Mouse (Mus musculus) bone marrow, adult 2 months (tissue): ENCODE data around the gene Gpsm3. TPM values are rescaled to one million over a fixed set of nuclear protein-coding genes. Genes with fewer than 3 reads are reported as not detected.

Experiments
- H3K27ac ChIP-seq: fragments of 200-500 bp; 2 replicates; pipeline ENCODE4 v1.5.1; 2012; ENCODE audit warnings: low read depth, mild to moderate bottlenecking, control low read depth, inconsistent platforms, low read length; ENCODE audit not compliant: control insufficient read depth, poor library complexity, insufficient read depth
- H3K4me1 ChIP-seq: fragments of 200-500 bp; 2 replicates; pipeline ENCODE4 v1.6.1; 2011; ENCODE audit warnings: low read length; ENCODE audit not compliant: control insufficient read depth, insufficient read depth
- H3K4me3 ChIP-seq: fragments of 200-500 bp; replicated peaks from 2 replicates; pipeline ENCODE3; 2011; ENCODE audit warnings: mild to moderate bottlenecking, low read depth, low read length, control low read depth; ENCODE audit not compliant: control insufficient read depth
- CTCF ChIP-seq: fragments of 200-500 bp; IDR thresholded peaks from 2 replicates; pipeline ENCODE4 v1.5.1; 2011; ENCODE audit warnings: low read length, control low read depth; ENCODE audit not compliant: control insufficient read depth, insufficient read depth
- POLR2A ChIP-seq: fragments of 200-500 bp; IDR thresholded peaks from 2 replicates; pipeline ENCODE4 v1.6.1; 2011; ENCODE audit warnings: low read depth, mild to moderate bottlenecking, control low read depth, low read length, borderline replicate concordance; ENCODE audit not compliant: control insufficient read depth
- WGBS: fragments of 180-500 bp; shearing (Covaris S2); methylation state at CpG from one replicate; pipeline ENCODE4 v1.1.7; 2018; 5-methylcytosine and 5-hydroxymethylcytosine counted together
- polyA plus RNA-seq: library from polyadenylated mRNA; stranded (reverse); fragments of >200 nt; gene quantifications from 2 replicates; pipeline ENCODE4 v1.2.4, GENCODE M21; 2011; ENCODE audit warnings: low replicate concordance; ENCODE audit not compliant: missing spikeins, insufficient read depth, insufficient read length

Gpsm3 gene
- polyA plus RNA-seq, 1 experiment, result 156 TPM

DNA sequence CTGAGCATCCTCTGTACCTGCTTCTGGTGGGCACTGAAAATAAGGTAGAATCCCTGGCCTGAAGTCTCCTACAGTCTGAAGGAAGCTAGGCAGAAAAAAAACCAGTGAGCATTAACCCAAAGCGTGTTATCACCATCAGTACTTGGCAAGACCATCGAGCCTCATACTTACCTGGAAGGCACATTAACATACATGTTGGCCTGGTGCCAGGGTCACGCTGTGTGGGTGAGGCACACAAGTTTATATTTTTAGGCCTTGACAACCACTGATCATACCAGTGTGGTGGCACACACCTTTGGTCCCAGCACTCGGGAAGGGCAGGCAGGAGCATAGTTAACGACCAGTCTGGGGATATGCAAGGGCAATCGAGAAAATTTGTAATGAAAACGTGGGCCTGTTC lies 18.4 kb downstream of the Gpsm3 start:
- TF ChIP-seq POLR2A (no peak), CTCF (no peak)
- no peak overlapping the region for H3K27ac ChIP-seq
- 64% methylated on average over 7 of the region's 7 CpGs for WGBS
- H3K4me3 ChIP-seq, result no peak overlapping the region
- H3K4me1 ChIP-seq, result peaks cover 8% of the 10 kb centered on the region; the same call in 1 of the 2 replicates

DNA sequence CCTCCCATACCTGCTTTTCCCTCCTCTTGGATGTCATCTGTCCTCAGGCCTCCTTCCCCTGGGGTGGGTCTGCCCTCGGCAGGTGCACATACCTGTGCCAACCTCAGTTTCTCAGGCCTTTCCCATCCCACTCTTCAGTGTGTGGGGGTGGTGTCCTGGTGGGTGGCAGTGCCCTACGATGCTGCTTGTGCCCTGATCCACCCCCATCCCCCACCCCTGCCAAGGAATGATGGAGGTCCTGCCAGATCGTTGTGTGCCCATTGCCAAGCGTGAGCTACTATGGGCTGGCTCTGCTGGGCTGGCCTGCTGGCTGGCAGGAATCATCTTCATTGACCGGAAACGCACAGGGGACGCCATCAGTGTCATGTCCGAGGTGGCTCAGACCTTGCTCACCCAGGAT lies 21.4 kb downstream of the Gpsm3 start:
- Histone ChIP-seq H3K4me1 (peaks cover 8% of the 10 kb centered on the region; the same call in 1 of the 2 replicates), H3K27ac (no peak overlapping the region), H3K4me3 (no peak overlapping the region)
- whole genome bisulfite sequencing, result 91% methylated on average over 8 of the region's 8 CpGs
- TF ChIP-seq POLR2A (0 out of 2 replicates have a peak, but pooled peaks have one; percentile 22), CTCF (no peak)

- TF ChIP-seq POLR2A, result no peak
- TF ChIP-seq CTCF, result no peak
- no peak overlapping the region for H3K27ac ChIP-seq
- WGBS, result 57% methylated on average over 11 of the region's 11 CpGs
- H3K4me1 ChIP-seq, result peaks cover 2% of the 10 kb centered on the region; the same call in 1 of the 2 replicates
- no peak overlapping the region for H3K4me3 ChIP-seq
These were observed 23.5 kb downstream of the Gpsm3 start for GRCm38 (mm10) chr17:34613054-34613645.

DNA sequence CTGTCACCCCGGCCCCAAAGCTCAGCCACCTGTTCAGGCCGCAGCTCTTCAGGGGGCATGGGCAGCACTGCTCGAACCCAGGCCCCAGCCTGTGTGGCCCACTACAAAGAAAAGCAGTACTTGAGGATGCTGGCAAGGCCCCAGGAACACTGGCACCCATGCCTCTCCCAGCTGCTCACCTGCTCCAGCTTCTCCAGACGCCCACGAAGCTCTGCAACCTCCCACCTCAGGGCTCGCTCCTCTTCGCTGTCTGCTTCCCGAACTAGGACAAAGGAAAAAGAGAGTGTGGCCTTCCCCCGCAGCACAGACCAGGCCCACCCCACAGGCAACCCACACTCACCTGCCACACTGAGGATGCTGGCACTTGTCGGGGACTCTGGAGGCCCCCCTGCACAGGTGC lies 24.2 kb downstream of the Gpsm3 start:
- Histone ChIP-seq H3K4me1 (peaks cover 2% of the 10 kb centered on the region; the same call in 1 of the 2 replicates), H3K27ac (no peak overlapping the region), H3K4me3 (no peak overlapping the region)
- WGBS, result 84% methylated on average over 10 of the region's 10 CpGs
- TF ChIP-seq POLR2A, result no peak
- TF ChIP-seq CTCF, result no peak

DNA sequence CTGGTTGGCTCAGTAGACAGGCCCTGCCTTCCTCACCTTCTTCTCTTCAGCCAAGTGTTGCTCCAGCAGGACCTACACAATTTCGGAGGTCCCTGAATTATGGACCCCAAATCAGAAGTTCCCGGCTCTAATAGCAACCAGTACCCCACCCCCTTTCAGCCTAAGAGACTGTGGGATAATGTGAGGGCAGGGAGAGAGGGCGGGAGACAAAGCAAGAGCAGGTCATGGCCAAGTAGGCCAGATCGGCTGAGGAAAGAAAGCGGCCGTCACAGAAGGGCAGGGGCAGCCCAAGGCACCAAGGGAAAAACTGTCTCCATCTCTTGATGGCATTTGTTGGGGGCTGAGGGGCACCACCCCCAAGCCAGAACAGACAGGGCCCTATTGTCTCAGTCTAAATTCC lies 26.3 kb downstream of the Gpsm3 start, which contains the start of gene Egfl8:
Gene Egfl8 (minus strand): TSS at position 101 of the 400 bp plus-strand sequence.
- TF ChIP-seq CTCF (no peak), POLR2A (no peak)

GRCm38 (mm10) chr17:34618999-34619398 lies 29.4 kb downstream of the Gpsm3 start:
- WGBS, result 9% methylated on average over 6 of the region's 6 CpGs
- TF ChIP-seq CTCF (peak; percentile 75), POLR2A (no peak)
- no peak overlapping the region for H3K4me3 ChIP-seq
- H3K4me1 ChIP-seq, result no peaks in the 10 kb centered on the region
- no peak overlapping the region for H3K27ac ChIP-seq

More for the DNA sequence above, 26.3 kb downstream of the Gpsm3 start, which contains the start of gene Egfl8:
- no peak within 1 kb of the TSS for H3K4me3 ChIP-seq
- WGBS, result 79% methylated on average over 6 of the region's 6 CpGs
- no peaks in the 10 kb centered on the region; the same call in 1 of the 2 replicates for H3K4me1 ChIP-seq
- no peak within 1 kb of the TSS for H3K27ac ChIP-seq

- no peak overlapping the region for H3K4me3 ChIP-seq
- H3K4me1 ChIP-seq, result no peaks in the 10 kb centered on the region
- TF ChIP-seq CTCF (no peak), POLR2A (no peak)
- no peak overlapping the region for H3K27ac ChIP-seq
- 89% methylated on average over 8 of the region's 8 CpGs for WGBS
These were observed 31.4 kb downstream of the Gpsm3 start for GRCm38 (mm10) chr17:34621006-34621405.

DNA sequence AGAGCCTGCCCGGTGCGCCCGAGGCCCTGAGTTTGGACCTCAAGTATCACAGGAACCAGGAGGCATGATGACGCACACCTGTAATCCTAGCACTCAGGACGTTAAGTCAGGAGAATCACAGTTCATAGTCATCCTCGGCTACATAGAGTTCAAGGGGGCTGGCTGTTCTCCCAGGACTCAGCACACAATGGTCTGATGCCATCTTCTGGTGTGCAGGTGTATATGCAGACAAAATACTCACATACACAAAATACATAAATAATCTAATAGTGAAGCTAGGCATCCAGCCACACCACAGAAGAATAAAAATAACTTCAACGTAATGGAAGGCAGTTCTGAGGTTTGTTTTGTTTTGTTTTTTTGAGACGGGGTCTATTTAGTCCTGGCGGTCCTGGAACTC lies 33.6 kb downstream of the Gpsm3 start:
- Histone ChIP-seq H3K4me3 (no peak overlapping the region), H3K27ac (no peak overlapping the region), H3K4me1 (no peaks in the 10 kb centered on the region)
- 84% methylated on average over 9 of the region's 9 CpGs for WGBS
- TF ChIP-seq CTCF, result no peak
- TF ChIP-seq POLR2A, result no peak
